Mouse (Mus musculus): ENCODE measurements around the gene Sys1. TPM values are rescaled to one million over a fixed set of nuclear protein-coding genes. Genes with fewer than 3 reads are reported as not detected.

Sys1 gene
- polyA plus RNA-seq, 1 experiment: not detected

DNA sequence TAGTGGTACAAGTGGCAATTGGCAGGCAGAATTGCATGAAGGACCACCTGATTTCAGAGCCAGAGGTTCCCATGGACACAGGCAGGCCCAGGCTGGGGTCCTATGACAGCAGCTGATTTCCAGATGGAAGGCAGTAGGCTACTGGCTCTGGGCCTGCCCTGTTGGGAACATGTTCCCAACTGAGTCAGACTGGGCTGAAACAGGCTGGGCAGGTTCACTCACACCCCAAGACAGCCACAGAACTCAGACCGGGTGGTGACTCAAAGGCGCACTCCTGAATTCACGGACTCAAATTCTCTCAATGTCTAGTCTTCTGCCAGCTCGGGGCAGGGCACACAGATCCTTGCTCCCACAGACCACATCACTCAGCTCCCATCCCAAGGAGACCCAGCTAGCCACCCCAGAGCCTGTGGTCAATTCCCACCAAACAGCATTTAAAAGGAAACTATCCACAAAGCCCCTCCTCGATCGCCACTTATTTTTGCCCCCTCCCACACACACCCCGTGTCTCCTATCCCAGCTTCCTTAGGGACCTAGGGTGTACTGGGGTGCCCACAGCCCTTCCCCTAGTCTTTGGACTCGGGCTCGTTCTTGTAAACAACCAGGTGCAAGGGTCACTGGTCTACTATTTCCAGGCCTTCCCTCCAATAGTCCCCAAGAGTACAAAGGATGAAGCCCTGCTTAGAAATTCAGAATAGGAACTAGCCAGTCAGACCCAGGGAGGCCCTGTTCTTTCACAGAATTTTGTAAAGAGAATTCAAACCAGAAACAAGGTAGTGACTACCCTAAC is 24.9 kb upstream of the Sys1 start:
- 0 out of 2 replicates have a peak overlapping the region, but pooled peaks have one; percentile 38 for H3K27ac ChIP-seq (ENCODE audit: insufficient read depth, low read depth, low read length)
- 68% methylated on average over 9 of the region's 9 CpGs for whole genome bisulfite sequencing
- TF ChIP-seq CTCF (IDR thresholded peaks at IDR 0.05; ENCODE audit: insufficient read depth, low read depth, low read length) (no peak), POLR2A (IDR thresholded peaks at IDR 0.05; ENCODE audit: insufficient read depth, low read depth, low read length) (no peak)
- no peak overlapping the region for H3K4me3 ChIP-seq (ENCODE audit: insufficient read depth, low read depth, low read length)
- peaks cover 33% of the 10 kb centered on the region for H3K4me1 ChIP-seq (ENCODE audit: control insufficient read depth, insufficient read depth, low read length)

DNA sequence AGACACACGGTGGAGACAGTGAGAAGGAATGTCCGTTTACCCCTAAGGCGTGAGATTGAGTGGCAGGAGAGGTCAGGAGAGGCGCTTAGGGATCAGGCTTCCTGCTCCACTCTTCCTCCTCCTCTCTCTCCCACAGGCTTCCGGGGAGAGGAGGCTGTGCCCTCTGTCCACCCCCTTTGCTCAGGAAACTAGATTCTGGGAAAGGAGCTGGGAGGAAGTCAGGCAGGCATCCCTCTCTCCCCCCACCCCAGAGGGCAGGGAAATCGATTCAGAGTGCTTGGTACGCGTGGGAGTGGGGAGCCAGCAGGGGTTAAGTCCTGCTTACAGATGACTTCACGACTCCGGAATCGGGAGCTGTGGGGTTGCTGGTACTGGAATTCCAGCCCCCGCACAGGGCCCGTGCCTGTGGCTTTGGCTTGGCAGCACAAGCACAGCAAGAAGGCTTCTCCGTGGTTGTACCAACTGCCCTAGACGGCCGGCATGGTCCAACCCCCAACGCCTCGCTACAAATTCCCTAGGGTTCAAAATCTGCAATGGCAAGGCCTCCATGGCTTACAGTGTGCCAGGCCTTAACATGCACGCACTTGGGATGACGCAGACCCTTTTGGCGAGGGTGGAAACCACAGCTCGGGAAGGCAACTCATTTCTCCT is 24.1 kb upstream of the Sys1 start:
- Histone ChIP-seq H3K4me3 (ENCODE audit: insufficient read depth, low read depth, low read length) (no peak overlapping the region), H3K4me1 (ENCODE audit: control insufficient read depth, insufficient read depth, low read length) (peaks cover 34% of the 10 kb centered on the region), H3K27ac (ENCODE audit: insufficient read depth, low read depth, low read length) (peak overlapping the region; percentile 38; the same call in 1 of the 2 replicates)
- 35% methylated on average over 22 of the region's 22 CpGs for WGBS
- TF ChIP-seq CTCF (IDR thresholded peaks at IDR 0.05; ENCODE audit: insufficient read depth, low read depth, low read length) (no peak), POLR2A (IDR thresholded peaks at IDR 0.05; ENCODE audit: insufficient read depth, low read depth, low read length) (no peak)

DNA sequence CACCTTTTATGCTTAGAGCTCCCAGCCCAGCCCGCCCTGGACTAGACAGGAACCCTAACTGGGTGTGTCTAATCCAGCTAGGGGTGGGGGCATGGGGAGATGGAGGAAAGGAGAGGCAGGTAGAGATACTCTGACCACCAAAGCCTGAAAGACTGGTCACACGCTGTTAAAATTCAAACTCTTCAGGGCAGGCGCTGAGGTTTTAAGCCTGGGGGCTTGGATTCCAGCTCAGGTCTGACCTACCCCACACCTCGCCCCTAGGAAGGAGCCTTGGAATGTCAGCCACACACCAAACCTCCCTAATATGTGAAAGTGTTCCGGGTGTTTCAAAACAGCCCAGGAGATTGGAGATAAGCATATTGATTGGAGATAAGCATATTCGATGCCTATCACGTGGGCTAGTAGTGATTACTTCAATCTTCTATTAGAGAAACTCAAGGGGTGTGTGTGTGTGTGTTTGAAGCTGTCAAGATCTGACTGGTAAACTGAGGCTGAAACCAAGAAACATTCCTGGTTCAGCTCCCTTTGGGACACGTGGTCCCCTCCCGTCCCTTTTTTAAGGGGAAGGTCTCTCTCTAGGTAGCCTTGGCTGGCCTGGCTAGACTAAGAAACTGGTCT is 23.4 kb upstream of the Sys1 start:
- Histone ChIP-seq H3K27ac (ENCODE audit: insufficient read depth, low read depth, low read length) (peak overlapping the region; percentile 31; the same call in 1 of the 2 replicates), H3K4me3 (ENCODE audit: insufficient read depth, low read depth, low read length) (no peak overlapping the region), H3K4me1 (ENCODE audit: control insufficient read depth, insufficient read depth, low read length) (peaks cover 38% of the 10 kb centered on the region)
- TF ChIP-seq POLR2A (IDR thresholded peaks at IDR 0.05; ENCODE audit: insufficient read depth, low read depth, low read length): no peak
- TF ChIP-seq CTCF (IDR thresholded peaks at IDR 0.05; ENCODE audit: insufficient read depth, low read depth, low read length): no peak
- WGBS: 97% methylated on average over 9 of the region's 9 CpGs

DNA sequence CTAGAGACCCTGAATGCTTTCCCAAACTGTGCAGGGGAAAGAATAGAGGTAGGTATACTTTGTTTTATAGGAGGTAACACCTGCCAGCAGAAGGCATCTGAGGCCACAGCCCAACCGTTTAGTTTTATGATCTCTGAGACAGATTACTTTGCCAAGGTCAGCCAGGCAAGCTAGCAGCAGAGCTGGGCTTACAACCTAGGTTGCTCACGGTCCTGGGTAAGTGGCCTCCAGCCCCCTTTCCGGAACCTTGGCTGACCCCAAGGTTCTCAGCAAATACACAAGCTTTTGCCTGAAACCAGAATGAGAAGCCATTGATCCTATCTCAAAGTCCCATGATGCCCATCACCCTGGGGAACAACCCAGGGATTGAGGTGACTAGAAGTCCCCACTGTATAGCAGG is 22.1 kb upstream of the Sys1 start:
- TF ChIP-seq CTCF (IDR thresholded peaks at IDR 0.05; ENCODE audit: insufficient read depth, low read depth, low read length) (no peak), POLR2A (IDR thresholded peaks at IDR 0.05; ENCODE audit: insufficient read depth, low read depth, low read length) (no peak)
- peaks cover 42% of the 10 kb centered on the region for H3K4me1 ChIP-seq (ENCODE audit: control insufficient read depth, insufficient read depth, low read length)
- WGBS: 78% methylated on average over 3 of the region's 3 CpGs
- no peak overlapping the region for H3K27ac ChIP-seq (ENCODE audit: insufficient read depth, low read depth, low read length)
- no peak overlapping the region for H3K4me3 ChIP-seq (ENCODE audit: insufficient read depth, low read depth, low read length)

DNA sequence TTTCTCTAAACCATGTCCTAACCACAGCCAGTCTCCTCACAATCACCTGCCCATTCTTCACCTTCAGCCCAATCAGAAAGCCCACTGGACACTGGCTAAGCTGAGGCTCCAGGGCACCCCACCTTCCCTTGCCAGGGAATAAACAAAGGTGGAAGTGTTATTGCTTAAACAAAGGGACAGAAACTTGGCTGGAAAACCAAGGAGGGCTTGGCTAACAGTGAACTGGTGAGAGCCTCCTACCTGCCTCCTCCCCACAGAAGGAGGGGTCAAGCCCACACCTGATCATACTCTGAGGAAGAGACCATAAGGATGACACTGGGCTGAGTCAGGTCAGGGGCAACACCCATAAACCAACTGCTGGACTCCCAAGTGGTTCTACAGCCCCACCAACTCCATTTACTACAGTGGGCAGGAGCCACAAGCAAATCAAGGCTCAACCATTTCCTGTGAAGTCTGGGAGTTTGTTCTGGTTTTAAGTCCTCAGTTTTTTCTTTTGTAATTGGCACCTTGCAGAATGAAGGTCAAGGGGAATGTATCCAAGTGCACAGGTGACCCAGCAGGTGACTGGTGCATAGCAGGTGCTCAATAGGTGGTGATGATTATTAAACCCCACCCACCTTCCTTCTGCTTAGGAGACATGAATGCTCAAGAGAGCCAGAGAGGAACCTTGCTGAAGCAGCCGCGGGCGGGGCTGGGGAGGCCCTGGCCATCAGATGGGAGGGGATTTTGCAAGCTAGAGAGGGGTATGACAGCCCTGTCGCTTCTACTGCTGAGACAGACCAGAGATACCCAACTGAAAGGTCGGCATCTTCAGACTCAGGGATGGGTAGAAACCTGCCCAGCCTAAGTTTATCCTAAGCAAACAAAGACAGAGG is 21.3 kb upstream of the Sys1 start:
- Histone ChIP-seq H3K27ac (ENCODE audit: insufficient read depth, low read depth, low read length) (peak overlapping the region; percentile 23; the same call in 1 of the 2 replicates), H3K4me1 (ENCODE audit: control insufficient read depth, insufficient read depth, low read length) (peaks cover 41% of the 10 kb centered on the region), H3K4me3 (ENCODE audit: insufficient read depth, low read depth, low read length) (no peak overlapping the region)
- WGBS: 73% methylated on average over 5 of the region's 5 CpGs
- TF ChIP-seq CTCF (IDR thresholded peaks at IDR 0.05; ENCODE audit: insufficient read depth, low read depth, low read length): no peak
- no peak for TF ChIP-seq POLR2A (IDR thresholded peaks at IDR 0.05; ENCODE audit: insufficient read depth, low read depth, low read length)

DNA sequence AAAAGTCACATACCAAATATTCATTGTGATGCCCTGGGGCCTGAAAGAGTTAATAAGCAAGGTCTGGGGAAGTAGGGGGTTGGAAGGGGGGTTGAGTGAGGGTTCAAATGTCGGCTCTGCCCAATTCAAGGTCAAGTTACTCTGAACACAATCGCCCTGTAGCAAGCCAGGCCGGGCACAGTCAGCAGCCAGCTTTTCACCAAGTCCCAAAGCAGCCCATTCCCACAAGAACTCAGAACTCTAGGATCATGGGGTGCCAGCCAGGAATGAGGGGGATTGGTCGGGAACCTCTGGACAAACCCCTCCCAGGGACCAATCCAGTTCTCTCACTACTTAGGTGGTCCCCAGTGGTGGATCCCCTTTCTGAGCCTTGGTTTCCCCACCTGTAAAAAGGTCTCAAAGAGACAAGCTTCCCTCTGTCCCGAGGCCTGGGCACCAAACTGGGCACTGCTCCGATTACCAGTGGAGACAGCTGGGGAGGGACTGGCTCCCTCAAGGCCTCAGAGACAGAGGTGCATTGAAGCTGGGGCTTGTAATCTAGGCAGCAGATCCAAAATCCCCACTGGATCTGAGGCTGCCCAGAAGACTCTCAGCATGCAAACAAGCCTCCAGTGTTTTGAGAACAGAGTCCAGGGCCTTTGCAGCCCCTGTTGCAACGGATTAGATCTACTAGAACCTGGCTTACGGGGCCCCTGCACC is 20.4 kb upstream of the Sys1 start:
- Histone ChIP-seq H3K4me1 (ENCODE audit: control insufficient read depth, insufficient read depth, low read length) (peaks cover 33% of the 10 kb centered on the region), H3K27ac (ENCODE audit: insufficient read depth, low read depth, low read length) (peak overlapping the region; percentile 50; the same call in 1 of the 2 replicates), H3K4me3 (ENCODE audit: insufficient read depth, low read depth, low read length) (no peak overlapping the region)
- no peak for TF ChIP-seq CTCF (IDR thresholded peaks at IDR 0.05; ENCODE audit: insufficient read depth, low read depth, low read length)
- no peak for TF ChIP-seq POLR2A (IDR thresholded peaks at IDR 0.05; ENCODE audit: insufficient read depth, low read depth, low read length)
- WGBS: 42% methylated on average over 8 of the region's 8 CpGs

DNA sequence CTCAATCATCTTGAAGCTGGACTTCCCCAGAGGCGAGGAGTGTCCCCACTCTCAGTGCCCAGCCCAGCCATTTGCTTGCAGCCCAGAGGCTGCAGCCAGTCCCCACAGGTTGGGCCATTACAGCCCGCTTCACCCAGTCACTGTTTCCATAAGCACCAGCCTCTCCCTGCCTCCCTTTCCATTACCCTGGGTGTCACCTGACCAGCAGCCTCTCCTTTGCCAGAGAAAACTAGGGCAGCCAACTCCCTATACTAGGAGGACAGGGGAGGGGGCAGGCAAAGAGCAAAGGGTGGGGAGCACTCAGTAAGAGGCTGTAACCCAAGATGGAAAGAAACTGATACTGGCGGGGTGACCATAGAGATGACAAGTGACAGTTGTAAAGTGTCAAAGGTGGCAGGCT is 19.8 kb upstream of the Sys1 start:
- no peak overlapping the region for H3K4me3 ChIP-seq (ENCODE audit: insufficient read depth, low read depth, low read length)
- TF ChIP-seq POLR2A (IDR thresholded peaks at IDR 0.05; ENCODE audit: insufficient read depth, low read depth, low read length) (no peak), CTCF (IDR thresholded peaks at IDR 0.05; ENCODE audit: insufficient read depth, low read depth, low read length) (no peak)
- WGBS: 69% methylated on average over 3 of the region's 3 CpGs
- peaks cover 29% of the 10 kb centered on the region for H3K4me1 ChIP-seq (ENCODE audit: control insufficient read depth, insufficient read depth, low read length)
- H3K27ac ChIP-seq (ENCODE audit: insufficient read depth, low read depth, low read length): peak overlapping the region; percentile 50; the same call in 1 of the 2 replicates

DNA sequence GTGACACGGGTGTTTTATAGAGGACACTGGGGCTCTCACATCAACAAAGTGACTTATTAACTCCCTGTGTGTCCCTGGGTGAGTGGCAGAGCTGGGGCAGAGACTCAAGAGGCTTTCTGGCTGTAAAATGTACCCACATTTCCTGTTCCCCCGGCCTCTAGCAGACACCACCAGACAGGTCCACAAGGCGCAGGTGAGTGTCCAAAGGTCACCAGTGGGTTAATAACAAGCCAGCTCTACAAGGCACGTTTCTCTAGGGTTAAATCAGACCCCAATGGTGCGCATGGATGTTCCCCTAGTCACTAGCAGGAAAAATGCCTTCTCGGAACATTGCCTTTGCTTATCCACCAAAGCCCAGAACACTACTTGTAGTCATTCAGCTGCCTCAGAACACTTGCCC is 19.1 kb upstream of the Sys1 start:
- H3K4me3 ChIP-seq (ENCODE audit: insufficient read depth, low read depth, low read length): no peak overlapping the region
- H3K4me1 ChIP-seq (ENCODE audit: control insufficient read depth, insufficient read depth, low read length): peaks cover 27% of the 10 kb centered on the region
- WGBS: 77% methylated on average over 6 of the region's 6 CpGs
- no peak for TF ChIP-seq CTCF (IDR thresholded peaks at IDR 0.05; ENCODE audit: insufficient read depth, low read depth, low read length)
- no peak for TF ChIP-seq POLR2A (IDR thresholded peaks at IDR 0.05; ENCODE audit: insufficient read depth, low read depth, low read length)
- 0 out of 2 replicates have a peak overlapping the region, but pooled peaks have one; percentile 25 for H3K27ac ChIP-seq (ENCODE audit: insufficient read depth, low read depth, low read length)

Measured in olfactory bulb, adult 2 months (tissue).